Mouse (Mus musculus) C2C12 (cell line): ENCODE results near the gene Rab40c.

Source experiments
- CTCF ChIP-seq: IDR thresholded peaks from one replicate; pipeline ENCODE4 v1.5.1; 2011; ENCODE audit not compliant: control insufficient read depth, insufficient read depth, insufficient read length
- MAX ChIP-seq: IDR thresholded peaks from one replicate; pipeline ENCODE4 v1.6.1; 2011; ENCODE audit warnings: mild to moderate bottlenecking, control low read depth
- MYOD1 ChIP-seq: IDR thresholded peaks from one replicate; pipeline ENCODE4 v1.6.1; 2011; ENCODE audit warnings: low read depth; ENCODE audit not compliant: control insufficient read depth, insufficient read length
- MYOG ChIP-seq: IDR thresholded peaks from one replicate; pipeline ENCODE4 v1.6.1; 2011; ENCODE audit not compliant: control insufficient read depth, insufficient read length; ENCODE audit errors: extremely low read depth

- TF ChIP-seq CTCF = no peak
- no peak for TF ChIP-seq MAX
- TF ChIP-seq MYOG = no peak
- TF ChIP-seq MYOD1 = no peak
Measured at GRCm38 (mm10) chr17:25863681-25864080, 55.8 kb downstream of the Rab40c start.
